Mouse (Mus musculus) cerebellum, adult 11 months (tissue): ENCODE data around the gene Uqcrh.
A peak's percentile ranks its signal among the peaks of the same experiment; 100 is the strongest.

Experiments
- DNase-seq: peaks from one replicate; pipeline ENCODE4 v3.0.0; 2022

The Uqcrh gene

GRCm38 (mm10) chr4:116074861-116075620 lies at the start of gene Uqcrh, which contains the start of gene Lrrc41:
Uqcrh (minus strand) TSS chr4:116075071.
Lrrc41 (plus strand) TSS chr4:116075269.
- DNase-seq: peak; percentile 96

GRCm38 (mm10) chr4:116123602-116124519 lies 49.0 kb upstream of the Uqcrh start, which contains the start of the genes Rad54l and Pomgnt1:
Rad54l (minus strand) TSS chr4:116123690.
Pomgnt1 (plus strand) TSS chr4:116123840.
- peak; percentile 72 for DNase-seq

- DNase-seq: no peak
Measured at GRCm38 (mm10) chr4:116122762-116123161, 47.9 kb upstream of the Uqcrh start.

- DNase-seq: no peak
Measured at GRCm38 (mm10) chr4:116111486-116111885, 36.6 kb upstream of the Uqcrh start.

GRCm38 (mm10) chr4:116110695-116111094 lies 35.8 kb upstream of the Uqcrh start:
- no peak for DNase-seq

GRCm38 (mm10) chr4:116105278-116105677 lies 30.4 kb upstream of the Uqcrh start:
- no peak for DNase-seq

- DNase-seq: no peak
Measured at GRCm38 (mm10) chr4:116100959-116101358, 26.1 kb upstream of the Uqcrh start.

- DNase-seq: no peak
Measured at GRCm38 (mm10) chr4:116097211-116097610, 22.3 kb upstream of the Uqcrh start.

GRCm38 (mm10) chr4:116096291-116096690 lies 21.4 kb upstream of the Uqcrh start:
- no peak for DNase-seq

GRCm38 (mm10) chr4:116088510-116089249 lies 13.8 kb upstream of the Uqcrh start:
- DNase-seq: no peak

- peak; percentile 16 for DNase-seq
Measured at GRCm38 (mm10) chr4:116077240-116078095, 2.6 kb upstream of the Uqcrh start.

GRCm38 (mm10) chr4:116076369-116077231 lies 1.7 kb upstream of the Uqcrh start:
- peak; percentile 45 for DNase-seq

GRCm38 (mm10) chr4:116075631-116076368 lies 929 bp upstream of the Uqcrh start:
- DNase-seq: peak; percentile 72

GRCm38 (mm10) chr4:116074145-116074675 lies 661 bp downstream of the Uqcrh start:
- DNase-seq: no peak

GRCm38 (mm10) chr4:116073146-116073545 lies 1.7 kb downstream of the Uqcrh start:
- no peak for DNase-seq

- no peak for DNase-seq
Measured at GRCm38 (mm10) chr4:116070116-116070515, 4.8 kb downstream of the Uqcrh start.

GRCm38 (mm10) chr4:116063855-116064254 lies 11.0 kb downstream of the Uqcrh start:
- no peak for DNase-seq

- DNase-seq: no peak
Measured at GRCm38 (mm10) chr4:116059012-116059726, 15.7 kb downstream of the Uqcrh start.

GRCm38 (mm10) chr4:116057559-116057958 lies 17.3 kb downstream of the Uqcrh start:
- DNase-seq: no peak
